Mouse (Mus musculus) hematopoietic stem cell, adult 5-6 weeks (primary cell): Measurements from ENCODE around the gene Lrat. TPM values are rescaled to one million over a fixed set of nuclear protein-coding genes. Genes with fewer than 3 reads are reported as not detected.
A peak's percentile ranks its signal among the peaks of the same experiment; 100 is the strongest.

Experiments used
- ATAC-seq, 2 experiments: fragments of 125-278 bp in 1 of 2; replicated peaks in 1 of 2; 2 replicates each; pipeline ENCODE4 v1.8.0; 2016 to 2017; ENCODE audit warnings: inconsistent platforms in 2 of 2, mild to moderate bottlenecking in 2 of 2, moderate number of reproducible peaks in 2 of 2, low read depth in 1 of 2, moderate TSS enrichment in 1 of 2; ENCODE audit not compliant: low FRiP score in 2 of 2, poor library complexity in 2 of 2, severe bottlenecking in 2 of 2, insufficient read depth in 1 of 2, low TSS enrichment in 1 of 2
- total RNA-seq: library from RNA; stranded (forward); fragments of 172-1452, 232-1000 nt; gene quantifications from 2 replicates; pipeline ENCODE4 v1.2.3, GENCODE M21; 2017

Gene Lrat
- total RNA-seq = not detected in 2 replicates

DNA sequence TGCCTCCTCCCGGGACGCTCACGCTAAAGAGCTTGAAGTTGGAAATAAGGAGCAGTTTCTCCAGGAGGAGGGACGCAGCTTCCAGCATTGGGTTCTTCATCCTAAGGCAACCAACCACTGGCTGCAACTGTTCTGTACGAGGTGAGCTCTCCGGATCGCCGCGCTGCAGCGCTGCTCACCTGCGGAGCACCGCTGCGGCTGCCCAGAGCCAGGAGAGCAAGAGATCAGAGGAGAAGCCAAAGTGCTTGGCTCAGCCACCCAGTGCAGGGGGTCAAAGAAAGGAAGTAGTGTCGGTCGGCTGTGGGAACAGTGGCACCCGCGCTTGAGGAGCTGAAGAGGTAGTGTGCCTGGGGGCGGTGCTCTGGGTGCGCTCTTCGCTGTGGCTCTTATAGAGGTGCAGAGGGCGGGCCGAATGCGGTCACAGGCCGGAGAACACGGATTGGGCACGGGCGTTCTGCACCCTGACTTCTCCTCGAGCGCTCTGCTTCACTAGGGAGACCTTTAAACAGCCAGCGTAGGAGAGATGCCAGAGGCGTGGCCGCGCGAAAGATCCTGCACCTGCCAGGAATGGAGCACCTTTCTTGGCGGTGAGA lies at the start of gene Lrat:
TSS of gene Lrat (minus strand) at position 361 of the 593 bp plus-strand sequence.
- ATAC-seq = peak; percentile 88 to 93

DNA sequence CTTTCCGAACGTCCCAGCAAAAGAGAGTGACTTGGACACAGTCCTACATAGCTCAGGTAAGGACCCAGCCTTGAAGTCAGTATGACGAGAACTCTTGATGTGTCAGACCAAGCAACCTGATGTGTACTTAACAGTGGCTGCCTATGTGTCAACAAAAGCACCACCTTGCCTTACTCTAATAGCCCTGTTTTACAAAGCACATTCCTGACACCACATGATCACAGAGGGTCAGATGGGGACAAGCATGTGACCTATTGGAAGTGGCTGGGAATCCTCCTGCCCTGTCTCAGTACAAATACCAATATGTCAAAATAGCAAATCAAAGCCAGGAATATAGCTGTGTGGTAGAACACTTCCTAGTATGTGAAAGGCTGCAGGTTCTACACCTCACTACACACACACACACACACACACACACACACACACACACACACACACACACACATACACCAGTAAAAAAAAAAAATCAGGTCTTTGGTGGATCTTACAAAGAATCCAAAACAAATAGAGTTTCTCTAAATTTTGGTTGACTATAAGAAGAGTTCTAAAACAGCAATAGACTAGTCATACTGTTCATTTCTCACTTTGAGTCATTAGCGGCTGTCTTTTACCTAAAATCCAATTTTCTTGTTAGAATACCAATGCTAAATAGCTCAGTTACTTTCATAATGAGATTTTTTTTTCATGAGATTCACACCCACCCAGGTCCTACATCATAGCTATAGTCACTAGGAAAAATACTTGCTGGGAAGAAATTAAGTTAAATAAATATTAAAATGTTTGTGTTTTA lies 48.6 kb upstream of the Lrat start:
- ATAC-seq = no peak

DNA sequence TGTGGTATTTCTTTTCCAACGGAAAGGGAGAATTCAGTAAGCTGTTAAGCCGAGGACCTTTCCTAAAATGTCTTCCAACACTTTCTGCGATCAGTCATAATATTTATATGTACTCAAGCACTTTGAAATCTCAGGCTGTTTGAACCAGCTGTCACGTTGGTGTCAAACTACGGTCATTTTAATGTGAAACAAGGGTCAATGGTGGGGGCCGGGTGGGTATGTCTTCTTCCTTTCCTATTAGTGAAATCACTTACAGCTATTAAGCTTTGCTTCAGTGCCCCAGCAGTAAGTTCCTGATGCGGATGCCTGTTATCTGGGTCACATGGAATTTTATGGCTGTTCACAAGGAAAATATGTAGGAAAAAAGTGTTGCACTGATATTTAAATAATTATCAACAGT lies 46.9 kb upstream of the Lrat start:
- ATAC-seq = no peak

DNA sequence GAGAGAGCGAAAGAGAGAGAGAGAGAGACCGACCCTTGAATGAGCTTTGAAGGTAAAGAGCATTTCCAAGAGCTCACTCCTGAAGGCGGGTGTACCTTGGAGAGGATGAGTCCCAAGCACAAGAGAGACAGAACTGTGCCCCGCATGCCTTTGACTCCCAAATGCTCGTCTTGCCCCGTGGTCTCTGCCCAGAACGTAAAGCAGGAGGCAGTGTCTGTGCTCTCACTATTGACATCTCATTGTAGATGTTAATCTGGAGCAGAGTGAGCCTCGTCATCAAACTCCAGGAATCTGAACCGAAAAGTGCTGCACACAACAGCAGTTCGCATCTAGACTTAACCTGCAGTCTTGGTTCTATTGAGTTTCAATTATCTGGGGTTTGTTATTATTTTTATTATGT lies 46.4 kb upstream of the Lrat start:
- no peak for ATAC-seq

DNA sequence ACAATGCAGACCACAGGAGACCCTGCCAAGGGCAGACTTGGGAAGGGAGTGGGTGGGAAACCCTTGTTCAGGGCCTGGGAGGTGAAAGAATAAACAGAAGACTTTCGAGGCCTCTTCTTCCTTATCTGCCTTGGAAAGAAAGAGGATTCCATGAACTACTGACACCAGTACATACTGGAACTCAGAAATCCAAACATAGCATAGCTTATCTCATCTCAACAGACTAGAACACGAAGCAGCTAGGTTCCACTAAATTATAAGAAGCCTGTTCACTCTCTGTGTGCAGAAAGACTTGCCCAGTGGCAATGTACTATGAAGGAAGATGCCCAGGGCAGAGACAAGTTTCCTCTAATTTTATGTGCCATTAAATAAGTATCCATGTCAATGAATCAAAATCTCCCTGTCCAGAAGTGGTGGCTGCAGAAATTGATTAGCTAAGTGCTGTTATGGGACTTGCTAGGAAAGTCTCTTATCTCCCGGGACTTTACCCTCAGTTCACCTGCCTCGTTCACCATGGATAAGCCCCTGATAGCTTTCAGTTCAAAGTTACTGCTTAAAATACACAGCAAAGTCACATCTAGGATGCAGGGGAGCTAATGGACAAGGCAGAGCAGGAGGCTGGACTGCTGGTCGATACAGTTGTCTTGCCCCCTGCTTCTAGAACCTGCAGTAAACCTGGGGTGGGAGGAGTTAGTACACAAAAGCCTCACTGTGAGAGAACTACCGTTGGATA lies 42.8 kb upstream of the Lrat start:
- no peak for ATAC-seq

DNA sequence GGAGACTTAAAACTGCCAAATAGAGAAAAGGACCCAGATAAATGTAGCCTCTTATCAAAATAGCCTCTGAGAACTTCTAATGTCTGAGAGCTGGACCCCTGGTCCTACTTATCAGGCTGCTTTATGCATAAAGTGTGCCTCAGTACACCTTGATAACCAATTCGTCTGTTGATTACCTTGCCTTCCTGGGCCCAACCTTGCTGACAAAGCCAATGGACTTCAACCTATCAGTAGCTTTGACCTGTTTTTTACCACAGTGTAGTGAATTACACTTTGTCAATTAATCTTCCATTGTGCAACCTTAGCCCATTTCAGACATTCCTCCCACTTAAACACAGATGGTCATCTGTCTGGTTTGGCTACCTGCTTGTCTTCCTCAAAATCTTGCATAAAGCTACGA lies 24.1 kb upstream of the Lrat start:
- ATAC-seq = no peak

DNA sequence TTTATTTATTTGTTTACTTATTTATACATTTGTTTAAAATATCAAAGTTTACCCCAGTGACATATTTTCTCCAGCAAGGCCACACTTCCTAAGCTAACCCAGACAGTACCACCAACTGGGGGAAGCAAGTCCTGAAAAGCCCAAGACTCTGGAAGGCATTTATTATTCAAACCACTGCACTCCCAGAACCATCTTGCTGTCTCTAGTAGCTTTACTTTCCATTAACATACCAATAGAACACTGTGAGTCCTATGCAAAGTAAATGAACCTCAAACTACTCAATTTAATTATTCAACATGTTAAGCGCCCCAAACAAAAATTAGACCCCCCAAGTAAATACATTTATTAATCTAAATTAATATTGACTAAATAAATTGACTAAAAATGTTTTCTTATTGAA lies 11.9 kb upstream of the Lrat start:
- no peak for ATAC-seq

DNA sequence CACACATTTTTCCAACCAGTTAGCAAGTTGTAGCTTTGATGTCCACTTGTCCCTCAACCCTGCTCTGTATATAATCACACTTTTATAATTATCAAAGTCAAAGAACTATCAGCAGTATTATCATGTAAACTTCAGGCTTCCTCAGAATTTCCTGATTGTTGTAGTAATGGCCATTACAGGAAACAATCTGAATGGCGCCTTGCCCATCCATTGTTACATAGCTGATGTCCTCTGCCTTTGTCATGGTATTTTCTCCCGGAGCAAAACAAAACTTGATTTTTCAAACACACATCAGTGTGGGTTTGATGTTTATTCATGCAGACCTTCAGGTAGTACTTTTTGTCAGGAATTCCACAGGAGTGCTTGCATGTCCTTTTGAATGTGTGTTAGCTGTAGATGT lies 4.9 kb upstream of the Lrat start:
- no peak for ATAC-seq

DNA sequence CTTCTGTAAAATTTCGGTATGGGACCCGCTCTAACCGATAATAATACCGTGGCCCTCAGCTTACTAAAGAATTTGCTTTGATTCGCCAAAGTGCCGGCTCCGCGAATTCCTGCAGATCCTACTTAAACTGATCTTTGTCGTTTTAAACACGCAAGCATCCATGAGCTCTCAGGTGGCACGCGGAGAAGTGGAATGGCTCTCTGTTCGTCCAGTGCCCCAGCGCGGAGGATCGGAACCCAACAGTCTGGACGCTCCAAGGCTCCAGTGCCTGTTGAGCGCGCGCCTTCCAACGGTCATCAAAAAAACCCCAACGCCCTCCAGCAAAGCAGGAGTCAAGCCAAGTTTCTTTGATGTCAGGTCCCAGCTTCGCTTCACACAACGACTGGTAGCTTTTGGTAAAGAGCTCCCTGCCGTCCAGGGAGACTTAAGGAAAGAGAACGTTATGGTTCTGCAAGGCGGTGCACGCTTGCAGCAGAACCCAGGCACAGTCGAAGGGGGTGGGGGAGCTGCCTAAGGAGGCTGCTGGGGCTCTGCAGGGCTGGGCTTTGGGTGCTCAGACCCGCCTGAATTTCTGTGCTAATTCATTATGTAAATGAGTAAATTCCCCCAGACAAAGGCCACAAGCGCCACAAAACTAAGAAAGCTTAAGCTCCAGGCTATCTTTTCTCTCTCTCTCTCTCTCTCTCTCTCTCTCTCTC lies 587 bp upstream of the Lrat start:
- ATAC-seq = peak; percentile 27 to 33; a peak in 2 of 4 replicates

DNA sequence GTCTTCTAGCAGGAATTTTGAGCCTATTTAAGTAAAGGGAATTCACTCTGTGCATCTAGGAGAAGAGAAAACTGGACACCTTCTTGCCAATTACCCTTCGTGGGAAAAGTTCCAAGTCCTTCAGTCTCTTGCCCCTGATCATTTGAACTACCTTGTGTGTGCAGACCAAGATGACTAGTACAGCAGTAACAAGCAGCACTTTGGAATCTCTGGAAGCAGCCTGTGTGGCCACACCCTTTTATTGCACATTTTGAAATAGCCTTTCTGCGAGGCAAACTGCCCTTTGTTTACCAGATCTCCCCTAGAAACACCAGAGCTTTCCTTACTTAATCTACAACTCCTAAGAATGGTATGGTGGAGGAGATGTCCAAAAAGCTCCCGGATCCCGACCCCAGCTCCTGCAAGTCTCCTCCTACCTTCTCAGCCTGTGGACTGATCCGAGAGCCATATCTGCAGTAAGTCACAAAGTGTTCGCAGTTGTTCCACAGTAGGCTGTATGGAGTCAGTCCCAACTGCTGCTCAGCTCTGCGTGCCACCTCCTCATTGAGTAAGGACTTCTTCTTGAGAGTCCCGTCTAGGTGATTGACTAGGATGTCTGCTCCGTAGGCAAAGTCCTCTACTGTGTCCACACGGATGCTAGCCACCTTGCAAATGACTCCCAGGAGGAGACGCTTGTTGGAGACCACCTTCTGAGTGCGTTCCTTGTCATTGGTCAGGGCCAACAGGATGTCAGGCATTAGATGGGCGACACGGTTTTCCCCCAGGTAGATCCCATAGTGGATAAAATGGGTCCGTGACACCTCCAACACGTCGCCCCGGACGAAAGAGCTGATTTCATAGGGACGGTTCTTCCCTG lies 788 bp downstream of the Lrat start:
- ATAC-seq = no peak

DNA sequence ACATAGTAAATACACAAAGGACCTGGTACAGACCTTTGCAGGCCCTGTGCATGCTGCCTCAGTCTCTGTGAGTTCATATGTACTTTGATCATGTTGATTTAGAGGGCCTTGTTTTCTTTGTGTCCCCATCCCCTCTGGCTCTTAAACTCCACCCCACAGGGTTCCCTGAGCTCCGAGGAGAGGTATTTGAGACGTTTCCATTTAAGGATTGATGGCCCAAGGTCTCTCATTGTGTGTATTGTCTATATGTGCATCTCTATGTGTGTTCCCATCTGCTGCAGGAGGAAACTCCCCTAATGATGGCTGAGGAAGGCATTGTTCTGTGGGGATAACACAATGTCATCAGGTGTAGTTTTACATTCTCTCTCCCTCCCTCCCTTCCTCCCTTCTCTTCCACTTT lies 14.9 kb downstream of the Lrat start:
- no peak for ATAC-seq

DNA sequence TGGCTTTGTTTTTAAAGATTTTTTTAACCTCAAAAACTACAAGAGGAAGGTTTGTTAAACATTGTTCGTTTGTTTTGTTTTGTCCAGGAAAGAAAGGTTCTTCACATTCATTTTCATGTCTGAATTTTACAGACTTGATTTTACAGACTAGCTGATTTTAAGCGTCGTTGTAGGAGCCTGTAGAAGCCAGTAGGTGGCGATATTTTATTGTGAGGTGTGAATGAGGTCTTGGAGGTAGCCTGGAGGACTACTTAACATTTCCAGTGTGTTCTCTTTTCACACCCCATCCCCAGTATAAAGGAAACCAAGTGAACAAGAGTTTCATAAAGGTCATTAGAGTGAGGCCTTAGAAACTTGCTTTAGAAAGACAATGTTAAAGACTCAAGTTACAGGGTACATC lies 26.5 kb downstream of the Lrat start:
- ATAC-seq = peak; percentile 62 to 67; a peak in 3 of 4 replicates

DNA sequence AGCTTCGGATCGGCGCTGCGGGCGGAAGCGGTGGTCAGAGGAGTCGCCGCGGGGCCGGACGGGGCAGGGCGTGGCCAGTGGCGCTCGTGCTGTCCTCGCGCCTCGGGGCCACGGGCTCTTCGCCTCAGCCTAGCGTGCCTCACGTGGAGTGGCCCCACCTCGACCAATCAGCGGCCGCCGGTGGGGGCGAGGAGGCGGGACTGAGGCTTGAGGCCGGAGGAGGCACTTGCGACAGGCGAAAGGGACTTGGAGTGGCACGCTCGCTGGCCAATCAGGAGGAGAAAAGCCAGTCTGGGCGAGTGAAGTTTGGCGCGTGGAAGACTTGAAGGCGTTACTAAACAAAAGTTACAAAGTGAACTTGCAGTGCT lies 27.4 kb downstream of the Lrat start, which contains the start of gene Rbm46:
TSS of gene Rbm46 (minus strand) at position 112 of the 368 bp plus-strand sequence.
- peak; percentile 76 to 80 for ATAC-seq

DNA sequence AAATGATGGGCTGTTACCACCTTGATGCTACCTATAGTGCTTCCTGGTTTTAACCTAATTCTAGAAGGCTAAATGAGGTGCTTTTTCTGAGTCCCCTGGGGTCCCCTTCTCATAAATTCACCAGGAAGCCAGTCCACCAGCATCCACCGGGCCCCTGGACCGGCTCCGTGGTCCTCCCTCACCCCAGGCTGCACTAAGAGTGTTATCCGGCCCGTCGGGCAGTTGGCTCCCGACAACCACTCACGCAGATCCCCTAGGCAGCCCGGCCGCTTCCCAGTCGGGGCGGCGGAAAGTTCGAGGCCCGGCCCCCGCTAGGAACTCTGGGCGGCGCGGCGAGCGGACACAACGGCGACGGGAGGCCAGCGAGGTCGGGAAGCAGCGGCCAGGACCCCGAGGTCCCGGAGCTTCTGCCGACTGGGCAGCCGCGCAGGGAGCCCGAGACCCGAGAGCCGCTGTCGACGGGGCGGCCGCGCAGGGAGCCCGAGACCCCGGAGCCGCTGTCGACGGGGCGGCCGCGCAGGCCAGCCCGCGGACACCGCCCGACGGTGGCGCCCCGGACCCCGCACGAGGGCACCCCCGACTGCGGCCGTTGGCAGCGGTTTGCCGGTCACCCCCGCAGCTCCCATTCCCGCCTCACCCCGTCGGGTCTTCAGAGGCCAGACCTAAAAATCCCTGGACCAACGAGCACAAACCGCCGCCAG lies 28.0 kb downstream of the Lrat start:
- no peak for ATAC-seq

DNA sequence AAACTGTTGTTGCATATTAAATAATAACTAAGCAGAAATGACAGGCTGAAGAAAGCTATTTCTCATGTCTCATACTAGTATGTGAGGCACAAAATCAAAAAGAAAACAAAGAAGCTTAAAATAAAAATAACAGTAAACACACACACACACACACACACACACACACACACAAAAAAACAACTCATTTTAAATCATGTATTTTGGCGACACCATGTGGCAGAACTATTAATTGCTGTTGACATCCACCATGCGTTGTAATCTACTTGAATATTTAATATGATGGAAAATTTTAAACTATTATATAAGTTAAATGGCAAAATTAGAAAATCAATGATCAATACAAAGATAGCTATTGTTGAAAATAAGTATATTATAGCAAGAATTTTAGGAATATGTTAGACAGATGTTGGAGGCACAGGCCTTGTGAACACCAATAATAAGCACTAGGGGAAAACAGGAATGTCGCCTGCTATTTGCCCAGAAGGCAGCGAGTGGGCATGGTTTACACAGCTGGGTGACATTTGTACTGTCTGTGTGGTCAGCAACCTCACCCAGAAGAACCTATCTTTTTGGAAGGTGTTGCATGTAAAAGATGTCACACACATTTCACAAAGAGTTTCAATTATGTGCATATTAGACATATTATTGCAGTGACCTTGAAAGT lies 46.2 kb downstream of the Lrat start:
- ATAC-seq = no peak
